Mouse (Mus musculus) midbrain, embryonic 10.5 days (tissue): Measurements from ENCODE around the gene Exoc6b. TPM values are rescaled to one million over a fixed set of nuclear protein-coding genes. Genes with fewer than 3 reads are reported as not detected.

Experiments
- DNase-seq: peaks from one replicate; pipeline ENCODE4 v3.0.0-alpha.2; 2017; ENCODE audit warnings: low spot score
- H3K27ac ChIP-seq: fragments of 300-500 bp; sonication (generic); replicated peaks from 2 replicates; pipeline ENCODE4 v1.5.1; 2016; ENCODE audit warnings: mild to moderate bottlenecking
- H3K27me3 ChIP-seq: fragments of 300-500 bp; sonication (generic); 2 replicates; pipeline ENCODE4 v1.6.1; 2016; ENCODE audit warnings: low read depth, mild to moderate bottlenecking; ENCODE audit not compliant: poor library complexity, severe bottlenecking
- H3K36me3 ChIP-seq: fragments of 300-500 bp; sonication (generic); 2 replicates; pipeline ENCODE4 v1.6.1; 2016; ENCODE audit warnings: mild to moderate bottlenecking, moderate library complexity
- H3K4me1 ChIP-seq: fragments of 300-500 bp; sonication (generic); 2 replicates; pipeline ENCODE4 v1.6.1; 2016
- H3K4me3 ChIP-seq: fragments of 300-500 bp; sonication (generic); 2 replicates; pipeline ENCODE4 v1.5.1; 2016; ENCODE audit warnings: mild to moderate bottlenecking, moderate library complexity
- H3K9me3 ChIP-seq: fragments of 300-500 bp; sonication (generic); replicated peaks from 2 replicates; pipeline ENCODE4 v1.6.1; 2016; ENCODE audit warnings: mild to moderate bottlenecking
- WGBS: fragments of 180-500 bp; shearing (Covaris S2); methylation state at CpG from one replicate; pipeline ENCODE4 v1.1.7; 2016; 5-methylcytosine and 5-hydroxymethylcytosine counted together
- polyA plus RNA-seq: library from polyadenylated mRNA; unstranded; fragments of >200 nt; fragmentation: Nextera tagmentation; extraction: Ambion mirVana; gene quantifications from 2 replicates; pipeline ENCODE4 v1.2.1, GENCODE M21; 2016

The Exoc6b gene
- polyA plus RNA-seq, 1 experiment from 2014 or later = 22.8 TPM

DNA sequence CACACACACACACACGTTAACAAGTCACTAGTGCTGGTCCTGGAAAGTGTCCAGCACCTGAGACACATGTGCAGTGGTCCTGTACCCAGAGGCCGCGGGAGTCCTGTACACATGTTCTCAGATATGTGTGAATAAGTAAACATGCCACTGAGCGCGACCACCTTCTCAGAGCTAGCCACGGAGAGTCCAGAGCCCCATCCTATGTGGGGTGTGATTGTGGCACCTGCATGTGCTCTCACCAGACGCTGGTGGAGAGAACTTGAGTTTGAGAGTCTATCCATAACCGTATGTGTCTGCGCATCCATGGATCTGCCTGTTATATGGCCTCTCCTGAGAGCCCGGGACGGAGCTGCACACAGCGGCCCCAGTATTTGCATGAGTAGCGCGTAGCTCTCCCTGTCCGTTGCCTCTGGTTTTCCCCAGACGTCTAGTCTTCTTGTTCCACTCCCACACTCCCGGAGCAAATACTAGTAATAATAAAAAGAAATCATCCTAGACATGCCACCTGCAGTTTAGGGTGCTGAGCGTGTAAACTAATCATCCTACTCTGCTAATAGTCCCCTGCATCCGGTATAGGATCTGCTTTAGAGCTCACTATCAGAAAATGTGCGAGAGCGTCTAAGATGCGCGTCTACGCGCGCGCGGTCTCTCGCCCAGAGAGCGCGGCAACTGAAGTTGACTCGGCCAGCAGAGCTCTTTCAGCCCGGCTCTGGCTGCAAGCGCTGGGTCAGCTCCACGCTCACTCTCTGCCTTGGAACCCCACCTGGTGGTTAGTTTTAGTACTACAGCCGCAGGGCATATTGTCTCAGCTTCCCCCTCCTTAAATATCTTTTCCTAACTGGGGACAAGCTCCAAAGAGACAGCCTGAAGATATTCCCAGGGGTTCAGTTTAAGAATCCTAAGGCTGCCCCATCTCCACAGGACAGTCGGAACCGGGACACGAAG lies 479.3 kb downstream of the Exoc6b start:
- Histone ChIP-seq H3K27ac (no peak overlapping the region), H3K36me3 (no peaks in the 10 kb centered on the region), H3K4me3 (peak overlapping the region; percentile 59), H3K27me3 (peaks cover 91% of the 10 kb centered on the region), H3K4me1 (peaks cover 74% of the 10 kb centered on the region), H3K9me3 (no peaks in the 10 kb centered on the region)
- 3% methylated on average over 39 of the region's 39 CpGs for WGBS
- DNase-seq = peak; percentile 86

GRCm38 (mm10) chr6:84588895-84589652 lies 480.2 kb downstream of the Exoc6b start:
- peak; percentile 66 for DNase-seq
- WGBS = 2% methylated on average over 53 of the region's 54 CpGs
- Histone ChIP-seq H3K36me3 (no peaks in the 10 kb centered on the region), H3K27ac (no peak overlapping the region), H3K27me3 (peaks cover 100% of the 10 kb centered on the region), H3K9me3 (no peaks in the 10 kb centered on the region), H3K4me1 (peaks cover 74% of the 10 kb centered on the region), H3K4me3 (peak overlapping the region; percentile 59)

GRCm38 (mm10) chr6:84588221-84588894 lies 481.0 kb downstream of the Exoc6b start:
- peaks cover 74% of the 10 kb centered on the region for H3K4me1 ChIP-seq
- H3K36me3 ChIP-seq = no peaks in the 10 kb centered on the region
- H3K27ac ChIP-seq = peak overlapping the region; percentile 67
- under 1% methylated on average over 41 of the region's 41 CpGs for WGBS
- H3K4me3 ChIP-seq = peak overlapping the region; percentile 59
- H3K27me3 ChIP-seq = peaks cover 100% of the 10 kb centered on the region
- no peaks in the 10 kb centered on the region for H3K9me3 ChIP-seq
- peak; percentile 51 for DNase-seq

DNA sequence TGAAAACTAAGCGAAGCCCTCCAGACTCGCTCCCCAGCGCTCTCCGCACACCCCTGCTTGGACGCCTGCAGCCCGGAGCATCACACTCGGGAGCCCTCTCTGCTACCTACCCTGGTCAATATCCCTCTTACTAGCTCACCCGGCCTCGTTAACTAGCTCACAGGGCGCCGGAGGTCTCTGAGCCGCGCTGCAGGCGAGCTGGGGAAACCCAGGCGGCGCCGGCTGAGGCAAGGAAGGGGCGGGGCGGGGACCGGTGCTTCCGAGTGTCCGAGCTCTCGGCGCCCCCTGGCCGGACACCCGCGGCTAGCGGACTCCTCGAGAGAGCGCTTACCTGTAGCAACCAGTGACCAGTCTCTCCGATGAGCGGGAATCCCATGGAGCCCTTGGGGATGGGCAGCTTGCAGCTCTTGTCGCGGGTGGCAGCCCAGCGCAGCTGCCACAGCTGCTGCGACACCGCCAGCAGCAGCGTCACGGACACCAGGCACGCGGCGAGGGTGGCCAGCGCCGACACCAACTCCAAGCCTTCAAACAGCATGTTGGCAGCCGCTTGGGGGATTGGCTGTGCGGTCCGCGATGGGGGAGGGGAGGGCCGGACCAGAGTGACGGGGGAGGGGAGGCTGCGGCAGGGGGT lies 481.7 kb downstream of the Exoc6b start:
- Histone ChIP-seq H3K4me3 (peak overlapping the region; percentile 59), H3K36me3 (no peaks in the 10 kb centered on the region), H3K27me3 (peaks cover 100% of the 10 kb centered on the region), H3K27ac (peak overlapping the region; percentile 67), H3K4me1 (peaks cover 77% of the 10 kb centered on the region), H3K9me3 (no peaks in the 10 kb centered on the region)
- peak; percentile 77 for DNase-seq
- WGBS = under 1% methylated on average over 51 of the region's 51 CpGs

DNA sequence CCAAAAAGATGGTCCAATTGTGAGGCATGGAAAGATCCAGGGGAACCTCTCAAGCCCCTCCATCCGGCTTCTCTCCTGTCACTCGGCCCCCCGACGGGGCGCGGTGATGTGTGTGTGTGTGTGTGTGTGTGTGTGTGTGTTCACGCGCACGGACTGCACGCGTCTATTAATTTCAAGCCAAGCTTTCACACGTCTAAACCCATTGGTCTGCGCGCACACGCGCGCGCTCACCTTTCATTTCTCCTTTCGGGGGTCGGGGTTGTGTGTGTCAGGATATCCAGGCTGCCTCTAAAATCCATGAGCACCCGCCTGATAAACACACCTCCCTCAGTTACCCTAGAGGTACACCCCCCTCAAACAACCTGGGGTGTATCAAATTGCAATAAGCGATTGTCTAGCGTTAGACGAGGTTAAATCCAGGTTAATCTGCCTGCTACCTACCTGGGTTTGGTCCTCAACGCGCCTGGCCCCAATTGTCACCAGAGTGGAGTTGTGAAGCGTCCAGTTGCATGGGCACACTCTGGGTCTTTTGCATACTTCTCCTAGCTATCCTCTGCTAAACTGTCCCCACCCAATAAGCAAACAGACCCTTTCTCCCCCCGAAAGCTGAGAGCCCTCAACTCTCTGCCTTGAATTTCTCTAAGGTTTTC lies 482.6 kb downstream of the Exoc6b start:
- Histone ChIP-seq H3K27me3 (peaks cover 100% of the 10 kb centered on the region), H3K4me1 (peaks cover 78% of the 10 kb centered on the region), H3K4me3 (peak overlapping the region; percentile 59), H3K27ac (no peak overlapping the region), H3K9me3 (no peaks in the 10 kb centered on the region), H3K36me3 (no peaks in the 10 kb centered on the region)
- peak; percentile 23 for DNase-seq
- 2% methylated on average over 28 of the region's 28 CpGs for WGBS

- under 1% methylated on average over 37 of the region's 37 CpGs for WGBS
- peaks cover 100% of the 10 kb centered on the region for H3K27me3 ChIP-seq
- H3K9me3 ChIP-seq = no peaks in the 10 kb centered on the region
- no peak overlapping the region for H3K27ac ChIP-seq
- peak; percentile 46 for DNase-seq
- peaks cover 78% of the 10 kb centered on the region for H3K4me1 ChIP-seq
- H3K36me3 ChIP-seq = no peaks in the 10 kb centered on the region
- peak overlapping the region; percentile 59 for H3K4me3 ChIP-seq
Measured at GRCm38 (mm10) chr6:84585686-84586300, 483.5 kb downstream of the Exoc6b start.

GRCm38 (mm10) chr6:84584783-84585685 lies 484.3 kb downstream of the Exoc6b start:
- H3K27ac ChIP-seq = no peak overlapping the region
- DNase-seq = peak; percentile 54

GRCm38 (mm10) chr6:84583841-84584782 lies 485.2 kb downstream of the Exoc6b start:
- Histone ChIP-seq H3K9me3 (no peaks in the 10 kb centered on the region), H3K4me1 (peaks cover 65% of the 10 kb centered on the region), H3K27ac (no peak overlapping the region), H3K4me3 (peak overlapping the region; percentile 59), H3K36me3 (no peaks in the 10 kb centered on the region), H3K27me3 (peaks cover 100% of the 10 kb centered on the region)
- under 1% methylated on average over 47 of the region's 48 CpGs for WGBS
- DNase-seq = peak; percentile 56

More at GRCm38 (mm10) chr6:84584783-84585685, 484.3 kb downstream of the Exoc6b start:
- WGBS = under 1% methylated on average over 66 of the region's 66 CpGs
- no peaks in the 10 kb centered on the region for H3K9me3 ChIP-seq
- H3K4me3 ChIP-seq = peak overlapping the region; percentile 59
- no peaks in the 10 kb centered on the region for H3K36me3 ChIP-seq
- peaks cover 100% of the 10 kb centered on the region for H3K27me3 ChIP-seq
- peaks cover 75% of the 10 kb centered on the region for H3K4me1 ChIP-seq

- under 1% methylated on average over 26 of the region's 26 CpGs for WGBS
- Histone ChIP-seq H3K27me3 (peaks cover 100% of the 10 kb centered on the region), H3K4me3 (peak overlapping the region; percentile 59), H3K27ac (no peak overlapping the region), H3K9me3 (no peaks in the 10 kb centered on the region), H3K4me1 (peaks cover 58% of the 10 kb centered on the region), H3K36me3 (no peaks in the 10 kb centered on the region)
- peak; percentile 77 for DNase-seq
Measured at GRCm38 (mm10) chr6:84583371-84583770, 485.9 kb downstream of the Exoc6b start.

DNA sequence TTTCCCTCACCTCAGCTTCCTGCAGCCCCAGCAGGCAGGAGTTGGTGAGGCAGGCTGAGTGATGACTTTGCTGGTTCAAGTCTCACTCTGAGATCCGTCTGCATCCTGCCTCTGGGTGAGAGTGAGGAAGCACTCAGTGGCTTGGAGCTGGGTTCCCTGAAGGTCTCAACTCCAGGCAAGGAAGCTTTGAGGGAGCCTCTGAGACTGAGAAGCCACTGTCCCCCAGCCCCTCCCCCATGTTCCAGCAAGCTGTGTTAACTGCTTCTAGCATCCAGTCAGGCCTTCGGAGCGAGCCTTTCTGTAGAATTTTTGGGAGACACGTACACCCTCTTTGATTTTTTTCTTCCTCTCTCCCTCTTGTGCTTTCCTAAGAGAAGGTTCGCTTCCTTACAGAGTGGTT lies 486.5 kb downstream of the Exoc6b start:
- Histone ChIP-seq H3K4me3 (peak overlapping the region; percentile 59; the same call in 1 of the 2 replicates), H3K36me3 (no peaks in the 10 kb centered on the region), H3K27ac (no peak overlapping the region), H3K9me3 (no peaks in the 10 kb centered on the region), H3K4me1 (peaks cover 53% of the 10 kb centered on the region), H3K27me3 (peaks cover 100% of the 10 kb centered on the region)
- no peak for DNase-seq
- WGBS = 6% methylated on average over 5 of the region's 5 CpGs
